Mouse (Mus musculus) limb, embryonic 14.5 days (tissue): Measurements from ENCODE around the gene Blm. TPM values are rescaled to one million over a fixed set of nuclear protein-coding genes. Genes with fewer than 3 reads are reported as not detected.

Experiments used
- ATAC-seq: fragments of 200-750 bp; cut with Nextera tagmentation; 2 replicates; pipeline ENCODE4 v1.8.0; 2017; ENCODE audit warnings: low read depth, moderate number of reproducible peaks, moderate TSS enrichment; ENCODE audit not compliant: low FRiP score
- DNase-seq: peaks from one replicate; pipeline ENCODE4 v3.0.0-alpha.2; 2015; ENCODE audit warnings: low spot score
- H3K27ac ChIP-seq: fragments of 300-500 bp; sonication (generic); replicated peaks from 2 replicates; pipeline ENCODE4 v1.5.1; 2014; ENCODE audit warnings: low read depth, mild to moderate bottlenecking, low read length, moderate library complexity, mixed read lengths
- H3K27me3 ChIP-seq: fragments of 300-500 bp; sonication (generic); 2 replicates; pipeline ENCODE4 v1.6.1; 2014; ENCODE audit warnings: low read length, mixed read lengths; ENCODE audit not compliant: control insufficient read depth, insufficient read depth
- H3K36me3 ChIP-seq: fragments of 300-500 bp; sonication (generic); 2 replicates; pipeline ENCODE4 v1.6.1; 2014; ENCODE audit warnings: mild to moderate bottlenecking, low read length, moderate library complexity, mixed read lengths; ENCODE audit not compliant: control insufficient read depth, insufficient read depth
- H3K4me1 ChIP-seq: fragments of 300-500 bp; sonication (generic); 2 replicates; pipeline ENCODE4 v1.6.1; 2014; ENCODE audit warnings: antibody characterized with exemption, low read length, mixed read lengths; ENCODE audit not compliant: control insufficient read depth, insufficient read depth
- H3K4me2 ChIP-seq: fragments of 300-500 bp; sonication (generic); replicated peaks from 2 replicates; pipeline ENCODE4 v1.6.1; 2014; ENCODE audit warnings: low read depth, mild to moderate bottlenecking, low read length, moderate library complexity; ENCODE audit not compliant: severe bottlenecking
- H3K4me3 ChIP-seq: fragments of 300-500 bp; sonication (generic); replicated peaks from 2 replicates; pipeline ENCODE4 v1.5.1; 2014; ENCODE audit warnings: low read length
- H3K9ac ChIP-seq: fragments of 300-500 bp; sonication (generic); 2 replicates; pipeline ENCODE4 v1.6.1; 2014; ENCODE audit warnings: mild to moderate bottlenecking, low read depth, low read length, moderate library complexity; ENCODE audit not compliant: severe bottlenecking
- H3K9me3 ChIP-seq: fragments of 300-500 bp; sonication (generic); 2 replicates; pipeline ENCODE4 v1.6.1; 2016; ENCODE audit warnings: low read length; ENCODE audit not compliant: control insufficient read depth
- POLR2A ChIP-seq: fragments of 200-500 bp; IDR thresholded peaks from 2 replicates; pipeline ENCODE4 v1.8.0; 2012; ENCODE audit warnings: inconsistent platforms, mild to moderate bottlenecking, moderate library complexity, borderline replicate concordance; ENCODE audit not compliant: insufficient read depth, insufficient read length; ENCODE audit errors: extremely low read depth
- WGBS: fragments of 180-500 bp; shearing (Covaris S2); extraction: QIAGEN DNeasy Blood & Tissue Kit; methylation state at CpG from one replicate; pipeline ENCODE4 v1.1.7; 2014; 5-methylcytosine and 5-hydroxymethylcytosine counted together
- polyA plus RNA-seq, 2 experiments: library from polyadenylated mRNA; depleted of rRNA in 1 of 2; stranded (reverse) in 1 of 2; unstranded in 1 of 2; fragments of >200 nt; fragmentation: Nextera tagmentation in 1 of 2; extraction: Ambion mirVana in 1 of 2; gene quantifications; 2 replicates each; pipeline versions ENCODE4 v1.2.1 to v1.2.3; 2012 to 2014

Blm gene
- polyA plus RNA-seq, 2 experiments: 16.2 to 17.8 TPM

DNA sequence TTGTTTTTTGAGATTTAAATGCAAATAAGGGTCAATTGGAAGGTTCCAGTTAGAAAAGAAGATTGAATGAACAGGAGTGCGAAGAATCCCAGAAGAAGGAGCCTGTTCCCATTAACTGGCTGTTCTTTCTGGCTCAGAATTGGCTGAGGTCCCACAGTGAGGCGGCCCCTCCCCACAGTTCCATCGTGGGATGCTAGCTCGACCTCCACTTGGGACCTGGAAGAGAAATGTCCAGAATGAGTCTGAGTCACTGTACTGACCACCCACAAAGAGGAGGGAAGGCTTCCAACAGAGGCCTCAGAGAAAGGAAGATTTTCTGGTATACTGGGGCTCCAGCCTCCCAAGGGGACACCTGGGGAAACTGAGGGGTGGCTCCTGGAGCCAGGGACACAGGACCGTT is 23.7 kb upstream of the Blm start:
- 48% methylated on average over 5 of the region's 5 CpGs for WGBS
- no peak overlapping the region for H3K4me3 ChIP-seq
- peaks cover 13% of the 10 kb centered on the region; the same call in 1 of the 2 replicates for H3K4me1 ChIP-seq
- no peak overlapping the region for H3K27ac ChIP-seq
- TF ChIP-seq POLR2A: no peak
- no peak overlapping the region for H3K4me2 ChIP-seq
- DNase-seq (no peak), ATAC-seq (no peak)
- no peak overlapping the region for H3K9ac ChIP-seq
- no peaks in the 10 kb centered on the region for H3K36me3 ChIP-seq
- no peaks in the 10 kb centered on the region for H3K9me3 ChIP-seq
- H3K27me3 ChIP-seq: no peaks in the 10 kb centered on the region

- WGBS: 53% methylated on average over 8 of the region's 8 CpGs
- TF ChIP-seq POLR2A: no peak
- no peaks in the 10 kb centered on the region for H3K27me3 ChIP-seq
- H3K9ac ChIP-seq: no peak overlapping the region
- H3K4me1 ChIP-seq: peaks cover 13% of the 10 kb centered on the region; the same call in 1 of the 2 replicates
- no peak overlapping the region for H3K27ac ChIP-seq
- H3K4me3 ChIP-seq: no peak overlapping the region
- no peak for ATAC-seq
- DNase-seq: no peak
- H3K36me3 ChIP-seq: no peaks in the 10 kb centered on the region
- H3K4me2 ChIP-seq: no peak overlapping the region
- no peaks in the 10 kb centered on the region for H3K9me3 ChIP-seq
Observed at GRCm38 (mm10) chr7:80558101-80558500, 23.2 kb upstream of the Blm start.

DNA sequence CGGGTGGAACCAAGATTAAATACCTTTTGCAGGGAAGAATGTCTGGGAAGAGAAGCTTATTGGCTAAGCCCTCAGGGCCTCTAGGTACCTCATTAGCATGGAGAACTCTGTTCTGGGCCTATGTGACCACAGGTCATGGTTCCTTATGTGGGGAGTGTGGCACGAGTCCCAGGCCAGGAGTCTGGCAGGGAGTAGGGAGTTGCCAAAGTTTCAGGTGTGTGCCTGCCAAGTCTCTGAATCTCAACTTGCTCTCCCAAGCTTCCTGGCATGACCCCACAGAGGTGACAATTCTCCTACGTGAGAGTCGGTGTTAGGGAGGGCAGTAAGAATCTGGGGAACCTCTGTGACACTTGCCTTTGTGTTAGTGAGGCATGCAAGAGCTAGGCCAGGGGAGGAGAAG is 22.2 kb upstream of the Blm start:
- ATAC-seq: no peak
- no peak for TF ChIP-seq POLR2A
- Histone ChIP-seq H3K27ac (no peak overlapping the region), H3K36me3 (no peaks in the 10 kb centered on the region), H3K4me1 (peaks cover 13% of the 10 kb centered on the region; the same call in 1 of the 2 replicates), H3K4me2 (no peak overlapping the region), H3K4me3 (no peak overlapping the region), H3K27me3 (no peaks in the 10 kb centered on the region), H3K9me3 (no peaks in the 10 kb centered on the region), H3K9ac (no peak overlapping the region)
- 65% methylated on average over 4 of the region's 4 CpGs for WGBS
- no peak for DNase-seq

DNA sequence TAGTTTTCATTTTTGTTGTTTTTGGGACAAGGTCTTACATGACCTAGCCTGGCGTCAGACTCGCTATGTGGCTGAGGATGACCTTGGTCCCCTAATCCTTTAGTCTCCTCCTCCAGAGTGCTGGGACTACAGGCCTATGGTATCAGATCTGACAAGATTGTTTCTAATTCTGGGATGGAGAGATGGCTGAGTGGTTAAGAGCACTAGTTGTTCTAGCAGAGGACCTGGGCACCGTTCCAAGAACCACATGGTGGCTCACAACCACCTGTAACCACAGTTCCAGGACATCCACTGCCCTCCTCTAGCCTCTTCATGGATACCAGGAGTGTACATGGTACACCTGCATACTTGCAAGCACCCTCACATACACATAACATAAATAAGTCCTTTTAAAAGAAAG is 21.2 kb upstream of the Blm start:
- Histone ChIP-seq H3K27ac (no peak overlapping the region), H3K9ac (no peak overlapping the region), H3K27me3 (no peaks in the 10 kb centered on the region), H3K4me3 (no peak overlapping the region), H3K4me1 (peaks cover 9% of the 10 kb centered on the region; the same call in 1 of the 2 replicates), H3K4me2 (no peak overlapping the region), H3K9me3 (no peaks in the 10 kb centered on the region), H3K36me3 (no peaks in the 10 kb centered on the region)
- no peak for TF ChIP-seq POLR2A
- no peak for ATAC-seq
- DNase-seq: no peak
- WGBS: 84% methylated on average over 3 of the region's 3 CpGs

- WGBS: 71% methylated on average over 3 of the region's 3 CpGs
Observed at GRCm38 (mm10) chr7:80555146-80555545, 20.2 kb upstream of the Blm start.

More at GRCm38 (mm10) chr7:80555146-80555545, 20.2 kb upstream of the Blm start:
- peak overlapping the region; percentile 75 for H3K27ac ChIP-seq
- no peaks in the 10 kb centered on the region for H3K36me3 ChIP-seq
- no peak overlapping the region for H3K4me2 ChIP-seq
- TF ChIP-seq POLR2A: no peak
- H3K4me3 ChIP-seq: no peak overlapping the region
- no peak for ATAC-seq
- H3K9ac ChIP-seq: no peak overlapping the region
- no peaks in the 10 kb centered on the region for H3K9me3 ChIP-seq
- no peaks in the 10 kb centered on the region for H3K27me3 ChIP-seq
- H3K4me1 ChIP-seq: peaks cover 9% of the 10 kb centered on the region; the same call in 1 of the 2 replicates
- DNase-seq: no peak
